Mouse (Mus musculus): ENCODE measurements around the gene Mapk3.

DNA sequence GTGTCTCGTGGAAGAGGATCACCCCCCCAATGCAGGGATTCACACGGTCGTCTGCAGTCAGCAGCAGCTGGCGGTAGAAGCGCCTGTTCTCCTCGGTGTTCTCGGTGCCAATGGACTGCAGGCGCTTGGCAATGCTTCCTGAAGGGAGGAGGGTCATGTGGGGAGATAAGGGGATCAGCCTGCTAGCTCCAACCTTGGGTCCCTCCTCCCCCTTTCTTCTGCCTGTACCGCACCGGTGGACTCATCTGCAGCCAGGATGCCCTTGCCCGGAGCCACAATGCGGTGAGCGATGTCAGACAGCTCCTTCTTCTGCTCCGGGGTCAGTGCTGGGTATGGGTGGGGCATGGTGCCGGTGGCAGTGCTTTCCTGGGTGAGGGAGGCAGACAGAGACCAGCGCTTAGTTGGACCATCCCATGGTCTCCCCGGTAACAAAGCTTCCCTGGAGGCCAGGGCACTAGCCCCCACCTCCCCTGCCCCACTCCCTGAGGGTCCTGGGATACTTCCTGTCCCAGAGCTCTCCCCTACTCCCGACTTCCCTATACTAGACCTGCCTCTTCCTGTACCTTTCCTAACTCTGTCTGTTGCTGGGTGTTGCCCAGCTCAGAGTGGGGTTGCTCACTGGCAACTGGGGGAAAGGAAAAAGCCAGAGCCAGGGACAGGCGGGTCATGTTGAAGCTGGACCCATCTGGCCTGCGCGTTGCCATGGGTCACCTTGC is 38.2 kb downstream of the Mapk3 start, which contains the start of gene Fam57b:
- no peak for TF ChIP-seq CTCF (IDR thresholded peaks at IDR 0.05 in 2 of 3, conservative IDR thresholded peaks at IDR 0.05 in 1 of 3; ENCODE audit: control insufficient read depth in 1 of 3, insufficient read depth in 1 of 3, low read depth in 2 of 3, low read length in 3 of 3, poor library complexity in 1 of 3, severe bottlenecking in 1 of 3)
- no peak for TF ChIP-seq MAX (IDR thresholded peaks at IDR 0.05; ENCODE audit: low read length)

Data from MEL (cell line).